Mouse (Mus musculus) forebrain, embryonic 10.5 days (tissue): ENCODE measurements at regions not wholly inside any gene's neighbourhood (a gene's known extent, or its start where the extent isn't known, plus 50 kb on each side); places are given as distances from the start of the nearest gene placed in this dataset.

ENCODE experiments used
- DNase-seq: peaks from one replicate; pipeline ENCODE4 v3.0.0-alpha.2; 2017; ENCODE audit warnings: low spot score; ENCODE audit errors: extremely low spot score
- H3K27ac ChIP-seq: fragments of 300-500 bp; sonication (generic); 2 replicates; pipeline ENCODE4 v1.5.1; 2016; ENCODE audit warnings: mild to moderate bottlenecking
- H3K27me3 ChIP-seq: fragments of 300-500 bp; sonication (generic); 2 replicates; pipeline ENCODE4 v1.6.1; 2016; ENCODE audit warnings: mild to moderate bottlenecking; ENCODE audit not compliant: poor library complexity, severe bottlenecking
- H3K36me3 ChIP-seq: fragments of 300-500 bp; sonication (generic); replicated peaks from 2 replicates; pipeline ENCODE4 v1.6.1; 2016; ENCODE audit warnings: mild to moderate bottlenecking, moderate library complexity
- H3K4me1 ChIP-seq: fragments of 300-500 bp; sonication (generic); 2 replicates; pipeline ENCODE4 v1.6.1; 2016
- H3K4me3 ChIP-seq: fragments of 300-500 bp; sonication (generic); 2 replicates; pipeline ENCODE4 v1.5.1; 2016; ENCODE audit warnings: mild to moderate bottlenecking, moderate library complexity
- H3K9me3 ChIP-seq: fragments of 300-500 bp; sonication (generic); 2 replicates; pipeline ENCODE4 v1.6.1; 2016; ENCODE audit warnings: mild to moderate bottlenecking, moderate library complexity
- WGBS: fragments of 180-500 bp; shearing (Covaris S2); methylation state at CpG from one replicate; pipeline ENCODE4 v1.1.7; 2016; 5-methylcytosine and 5-hydroxymethylcytosine counted together

GRCm38 (mm10) chr6:148719062-148719461 is 112.2 kb downstream of the Ipo8 start:
- DNase-seq: no peak
- no peak overlapping the region for H3K4me3 ChIP-seq
- H3K9me3 ChIP-seq: no peaks in the 10 kb centered on the region
- H3K36me3 ChIP-seq: no peaks in the 10 kb centered on the region
- H3K27me3 ChIP-seq: no peaks in the 10 kb centered on the region
- H3K27ac ChIP-seq: no peak overlapping the region
- H3K4me1 ChIP-seq: 0 out of 2 replicates have a peak, but pooled peaks cover under 1% of the 10 kb centered on the region

GRCm38 (mm10) chr6:148710406-148710805 is 120.9 kb downstream of the Ipo8 start:
- Histone ChIP-seq H3K36me3 (no peaks in the 10 kb centered on the region), H3K4me1 (no peaks in the 10 kb centered on the region), H3K27me3 (no peaks in the 10 kb centered on the region), H3K4me3 (no peak overlapping the region), H3K9me3 (no peaks in the 10 kb centered on the region), H3K27ac (no peak overlapping the region)
- WGBS: 86% methylated on average over 3 of the region's 3 CpGs
- DNase-seq: no peak

- Histone ChIP-seq H3K9me3 (no peaks in the 10 kb centered on the region), H3K27me3 (no peaks in the 10 kb centered on the region), H3K4me1 (no peaks in the 10 kb centered on the region), H3K36me3 (no peaks in the 10 kb centered on the region), H3K4me3 (no peak overlapping the region), H3K27ac (no peak overlapping the region)
- no peak for DNase-seq
- 83% methylated on average over 2 of the region's 2 CpGs for WGBS
Measured at GRCm38 (mm10) chr6:148708389-148708788, 122.9 kb downstream of the Ipo8 start.

- Histone ChIP-seq H3K27me3 (no peaks in the 10 kb centered on the region), H3K27ac (no peak overlapping the region), H3K36me3 (no peaks in the 10 kb centered on the region), H3K9me3 (no peaks in the 10 kb centered on the region), H3K4me3 (no peak overlapping the region), H3K4me1 (no peaks in the 10 kb centered on the region)
- WGBS: 37% methylated on average over 2 of the region's 2 CpGs
- peak; percentile 25 for DNase-seq
Measured at GRCm38 (mm10) chr6:148705711-148706110, 125.6 kb downstream of the Ipo8 start.

- peaks cover 6% of the 10 kb centered on the region for H3K4me1 ChIP-seq
- DNase-seq: no peak
- WGBS: 49% methylated on average over 4 of the region's 4 CpGs
Measured at GRCm38 (mm10) chr6:148693329-148693728, 137.9 kb downstream of the Ipo8 start.

GRCm38 (mm10) chr6:148687770-148688169 is 143.5 kb downstream of the Ipo8 start:
- no peak overlapping the region for H3K4me3 ChIP-seq
- no peaks in the 10 kb centered on the region for H3K36me3 ChIP-seq
- no peak overlapping the region for H3K27ac ChIP-seq
- no peaks in the 10 kb centered on the region for H3K9me3 ChIP-seq
- H3K4me1 ChIP-seq: no peaks in the 10 kb centered on the region
- WGBS: 54% methylated on average over 2 of the region's 4 CpGs
- H3K27me3 ChIP-seq: no peaks in the 10 kb centered on the region
- DNase-seq: peak; percentile 38

More at GRCm38 (mm10) chr6:148693329-148693728, 137.9 kb downstream of the Ipo8 start:
- no peaks in the 10 kb centered on the region for H3K36me3 ChIP-seq
- no peak overlapping the region for H3K27ac ChIP-seq
- no peaks in the 10 kb centered on the region for H3K27me3 ChIP-seq
- no peak overlapping the region for H3K4me3 ChIP-seq
- no peaks in the 10 kb centered on the region for H3K9me3 ChIP-seq

GRCm38 (mm10) chr6:148660152-148660551 is 171.1 kb downstream of the Ipo8 start:
- peaks cover 9% of the 10 kb centered on the region; the same call in 1 of the 2 replicates for H3K4me1 ChIP-seq
- 88% methylated on average over 2 of the region's 2 CpGs for WGBS
- H3K4me3 ChIP-seq: no peak overlapping the region
- H3K36me3 ChIP-seq: no peaks in the 10 kb centered on the region
- DNase-seq: no peak
- H3K27me3 ChIP-seq: no peaks in the 10 kb centered on the region
- no peak overlapping the region for H3K27ac ChIP-seq
- H3K9me3 ChIP-seq: no peaks in the 10 kb centered on the region

- no peaks in the 10 kb centered on the region for H3K36me3 ChIP-seq
- H3K27me3 ChIP-seq: no peaks in the 10 kb centered on the region
- WGBS: 65% methylated on average over 3 of the region's 3 CpGs
- H3K27ac ChIP-seq: no peak overlapping the region
- no peak for DNase-seq
- 0 out of 2 replicates have a peak, but pooled peaks cover 4% of the 10 kb centered on the region for H3K4me1 ChIP-seq
- no peaks in the 10 kb centered on the region for H3K9me3 ChIP-seq
- no peak overlapping the region for H3K4me3 ChIP-seq
Measured at GRCm38 (mm10) chr6:148653216-148653615, 178.1 kb downstream of the Ipo8 start.

GRCm38 (mm10) chr6:148652434-148652833 is 178.8 kb downstream of the Ipo8 start:
- no peak for DNase-seq
- H3K9me3 ChIP-seq: no peaks in the 10 kb centered on the region
- H3K4me3 ChIP-seq: no peak overlapping the region
- WGBS: 88% methylated on average over 4 of the region's 4 CpGs
- H3K27me3 ChIP-seq: no peaks in the 10 kb centered on the region
- no peaks in the 10 kb centered on the region for H3K4me1 ChIP-seq
- H3K36me3 ChIP-seq: no peaks in the 10 kb centered on the region
- no peak overlapping the region for H3K27ac ChIP-seq

- Histone ChIP-seq H3K27ac (no peak overlapping the region), H3K4me1 (no peaks in the 10 kb centered on the region), H3K27me3 (no peaks in the 10 kb centered on the region), H3K9me3 (no peaks in the 10 kb centered on the region), H3K4me3 (no peak overlapping the region), H3K36me3 (no peaks in the 10 kb centered on the region)
- 86% methylated on average over 2 of the region's 2 CpGs for WGBS
- DNase-seq: no peak
Measured at GRCm38 (mm10) chr6:148647423-148648390, 183.6 kb downstream of the Ipo8 start.

GRCm38 (mm10) chr6:148640595-148640994 is 190.7 kb downstream of the Ipo8 start:
- Histone ChIP-seq H3K27ac (no peak overlapping the region), H3K9me3 (no peaks in the 10 kb centered on the region), H3K4me3 (no peak overlapping the region), H3K4me1 (no peaks in the 10 kb centered on the region), H3K36me3 (no peaks in the 10 kb centered on the region), H3K27me3 (no peaks in the 10 kb centered on the region)
- DNase-seq: no peak
- 89% methylated on average over 1 of the region's 1 CpGs for WGBS

- DNase-seq: no peak
Measured at GRCm38 (mm10) chr6:148634148-148634547, 190.0 kb upstream of the Tmtc1 start.

GRCm38 (mm10) chr6:148627090-148627605 is 183.0 kb upstream of the Tmtc1 start:
- H3K36me3 ChIP-seq: no peaks in the 10 kb centered on the region
- no peaks in the 10 kb centered on the region for H3K9me3 ChIP-seq
- H3K27ac ChIP-seq: no peak overlapping the region
- no peak overlapping the region for H3K4me3 ChIP-seq
- H3K27me3 ChIP-seq: no peaks in the 10 kb centered on the region
- WGBS: 93% methylated on average over 1 of the region's 1 CpGs
- no peaks in the 10 kb centered on the region for H3K4me1 ChIP-seq
- DNase-seq: no peak

More at GRCm38 (mm10) chr6:148634148-148634547, 190.0 kb upstream of the Tmtc1 start:
- Histone ChIP-seq H3K9me3 (no peaks in the 10 kb centered on the region), H3K4me1 (no peaks in the 10 kb centered on the region), H3K27me3 (no peaks in the 10 kb centered on the region), H3K4me3 (no peak overlapping the region), H3K27ac (no peak overlapping the region), H3K36me3 (no peaks in the 10 kb centered on the region)
- 91% methylated on average over 2 of the region's 2 CpGs for WGBS
